Mouse (Mus musculus) thymus, adult 2 months (tissue): ENCODE measurements at regions not wholly inside any gene's neighbourhood (a gene's known extent, or its start where the extent isn't known, plus 50 kb on each side); places are given as distances from the start of the nearest gene placed in this dataset.

Experiments
- CTCF ChIP-seq: fragments of 200-500 bp; IDR thresholded peaks from 2 replicates; pipeline ENCODE4 v1.5.1; 2012; ENCODE audit warnings: mild to moderate bottlenecking, control low read depth, low read length, moderate library complexity, borderline replicate concordance; ENCODE audit not compliant: control insufficient read depth, poor library complexity, insufficient read depth; ENCODE audit errors: extremely low read depth
- POLR2A ChIP-seq: fragments of 200-500 bp; IDR thresholded peaks from 2 replicates; pipeline ENCODE4 v1.6.1; 2012; ENCODE audit warnings: mild to moderate bottlenecking, low read length, control low read depth, moderate library complexity; ENCODE audit not compliant: control insufficient read depth, poor library complexity, insufficient read depth; ENCODE audit errors: extremely low read depth

- TF ChIP-seq POLR2A (no peak), CTCF (no peak)
Measured at GRCm38 (mm10) chr2:28289860-28290471, 97.2 kb downstream of the Olfm1 start.
